ENCODE assay signal across 9 mouse cellular contexts in genomic region chr4:15213204-15213861, GRCm38 (mm10).
DNase-seq lines count a peak whose midpoint lies in the region; ATAC-seq and TF ChIP-seq lines count a peak whose summit lies in the region.
"Had no signal": no experiment of that assay in that cellular context is flagged by ENCODE, and none has a peak within 500 bp of the region (broad histone marks: within the 10 kb centered on the region; RNA-seq: fewer than 3 reads in every experiment).

No protein-coding gene starts in this region.

- H3K4me3 ChIP-seq in C2C12 (ENCODE audit: insufficient read depth, poor library complexity, severe bottlenecking), result no peak overlapping the region
- no peak overlapping the region for H3K4me3 ChIP-seq in lung, embryonic 14.5 days (ENCODE audit: low read depth, low read length)
- H3K4me3 ChIP-seq in left cerebral cortex, adult 2 months, result no peak overlapping the region

- H3K36me3 ChIP-seq in C2C12 (ENCODE audit: control insufficient read depth, insufficient read depth), result no peaks in the 10 kb centered on the region
- no peaks in the 10 kb centered on the region for H3K36me3 ChIP-seq in lung, embryonic 14.5 days (ENCODE audit: insufficient read depth)

- WGBS in lung, embryonic 14.5 days, result 38% methylated on average over 3 of the region's 3 CpGs

- peak; percentile 90 for ATAC-seq in lung, embryonic 14.5 days (ENCODE audit: insufficient read depth)
- ATAC-seq: Patski had no signal

- H3K27ac ChIP-seq in lung, embryonic 14.5 days (ENCODE audit: low read depth), result 0 out of 2 replicates have a peak overlapping the region, but pooled peaks have one; percentile 9
- no peak overlapping the region for H3K27ac ChIP-seq in left cerebral cortex, adult 2 months

- no peaks in the 10 kb centered on the region for H3K9me3 ChIP-seq in lung, embryonic 14.5 days (ENCODE audit: low read depth, low read length)

- no peak for TF ChIP-seq CTCF in C2C12 (IDR thresholded peaks at IDR 0.05; ENCODE audit: control insufficient read depth, insufficient read depth, insufficient read length)
- no peak for TF ChIP-seq CTCF in brain, embryonic 14.5 days (IDR thresholded peaks at IDR 0.05; ENCODE audit: borderline replicate concordance, extremely low read depth, insufficient read depth, insufficient read length)
- no peak for TF ChIP-seq CTCF in lung, embryonic 14.5 days (IDR thresholded peaks at IDR 0.05; ENCODE audit: low read depth)
- TF ChIP-seq CTCF in left cerebral cortex, adult 2 months (IDR thresholded peaks at IDR 0.05), result no peak

- no peaks in the 10 kb centered on the region for H3K27me3 ChIP-seq in C2C12 (ENCODE audit: control insufficient read depth, insufficient read depth, insufficient read length)
- no peaks in the 10 kb centered on the region for H3K27me3 ChIP-seq in lung, embryonic 14.5 days (ENCODE audit: insufficient read depth, low read length)

- H3K79me3 ChIP-seq in C2C12 (ENCODE audit: low read depth), result no peaks in the 10 kb centered on the region

- peak overlapping the region; percentile 10 for H3ac ChIP-seq in C2C12 (ENCODE audit: control insufficient read depth, insufficient read length, low read depth)

- intact Hi-C loops in left cerebral cortex, postnatal 14 days (cut with DNase I), result no loop called here
- intact Hi-C loops in left cerebral cortex, adult 2 months (cut with DNase I), result no loop called here

- no peak overlapping the region for H3K9ac ChIP-seq in lung, embryonic 14.5 days

- TF ChIP-seq POLR2A in brain, embryonic 14.5 days (IDR thresholded peaks at IDR 0.05; ENCODE audit: borderline replicate concordance, extremely low read depth, insufficient read depth, insufficient read length, poor library complexity, severe bottlenecking), result no peak

- peak; percentile 30 for DNase-seq in brain, embryonic 14.5 days (ENCODE audit: low read depth)
- peak; percentile 5 for DNase-seq in kidney, adult 18-20 months
- peak; percentile 76 for DNase-seq in lung, embryonic 14.5 days
- no peak for DNase-seq in c-Kit-positive CD71-positive TER-119-positive erythroid progenitor cells, embryonic 14.5 days (ENCODE audit: low spot score)
- no peak for DNase-seq in left cerebral cortex, postnatal 14 days (ENCODE audit: low spot score in 2 of 2)
- no peak for DNase-seq in left cerebral cortex, adult 2 months (ENCODE audit: extremely low spot score in 1 of 2, low spot score in 2 of 2)
- DNase-seq: cerebellum, adult 9-11 months had no signal

- H3K79me2 ChIP-seq in C2C12 (ENCODE audit: control insufficient read depth, insufficient read depth), result no peaks in the 10 kb centered on the region

- H3K4me2 ChIP-seq in lung, embryonic 14.5 days, result no peak overlapping the region

- H3K4me1 ChIP-seq in lung, embryonic 14.5 days (ENCODE audit: insufficient read depth), result no peaks in the 10 kb centered on the region

TF ChIP-seq in C2C12, 6 proteins besides CTCF, POLR2A, EP300 and RAD21:
- peak; percentile 48 for TF ChIP-seq CEBPB (IDR thresholded peaks at IDR 0.05; ENCODE audit: low read depth)
- no peak for TF ChIP-seq USF1 (IDR thresholded peaks at IDR 0.05; ENCODE audit: low read depth)
- no peak for TF ChIP-seq MAX (IDR thresholded peaks at IDR 0.05)
- peak; percentile 100 for TF ChIP-seq MYOD1 (IDR thresholded peaks at IDR 0.05; ENCODE audit: control insufficient read depth, insufficient read length, low read depth)
- TF ChIP-seq MYOG (IDR thresholded peaks at IDR 0.05; ENCODE audit: control insufficient read depth, extremely low read depth, insufficient read length), result no peak
- no peak for TF ChIP-seq FOSL1 (IDR thresholded peaks at IDR 0.05; ENCODE audit: insufficient read depth, low read length, poor library complexity, severe bottlenecking)

Comparison
In these comparisons a context has a peak if more than half of its experiments do, and no peak if none do; other contexts are left out.
1. DNase-seq: peak in brain, embryonic 14.5 days (single experiment), kidney, adult 18-20 months (single experiment) and lung, embryonic 14.5 days (single experiment); none in c-Kit-positive CD71-positive TER-119-positive erythroid progenitor cells, embryonic 14.5 days (single experiment), left cerebral cortex, postnatal 14 days (0 of 2) and left cerebral cortex, adult 2 months (0 of 2).